Mouse (Mus musculus) kidney, adult 8-10 months (tissue): Measurements from ENCODE around the gene Ninj1.
A peak's percentile ranks its signal among the peaks of the same experiment; 100 is the strongest.

Source experiments
- DNase-seq, 2 experiments: peaks; one replicate each; pipeline ENCODE4 v3.0.0; 2022

The Ninj1 gene

DNA sequence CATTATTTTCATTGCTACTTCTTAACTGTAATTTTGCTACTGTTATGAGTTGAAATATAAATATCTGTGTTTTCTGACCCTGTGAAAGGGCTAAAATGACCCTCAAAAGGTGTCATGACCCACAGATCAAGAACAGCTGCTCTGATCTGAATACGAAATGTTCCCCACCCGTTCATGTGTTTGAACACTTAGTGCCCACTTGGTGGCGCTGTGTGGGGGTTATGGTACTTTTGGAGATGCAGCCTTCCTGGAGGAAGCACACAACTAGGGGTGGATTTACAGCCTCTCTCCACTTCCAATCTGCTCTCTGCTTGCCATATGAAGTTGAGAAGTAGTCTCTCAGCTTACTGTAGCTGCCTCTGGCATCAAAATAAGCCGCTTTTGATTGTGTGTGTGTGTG, 47.4 kb downstream of the Ninj1 start:
- no peak for DNase-seq

GRCm38 (mm10) chr13:49237617-49238016, 50.3 kb downstream of the Ninj1 start:
- no peak for DNase-seq

- no peak for DNase-seq
Observed at GRCm38 (mm10) chr13:49238737-49239136, 51.5 kb downstream of the Ninj1 start.

DNA sequence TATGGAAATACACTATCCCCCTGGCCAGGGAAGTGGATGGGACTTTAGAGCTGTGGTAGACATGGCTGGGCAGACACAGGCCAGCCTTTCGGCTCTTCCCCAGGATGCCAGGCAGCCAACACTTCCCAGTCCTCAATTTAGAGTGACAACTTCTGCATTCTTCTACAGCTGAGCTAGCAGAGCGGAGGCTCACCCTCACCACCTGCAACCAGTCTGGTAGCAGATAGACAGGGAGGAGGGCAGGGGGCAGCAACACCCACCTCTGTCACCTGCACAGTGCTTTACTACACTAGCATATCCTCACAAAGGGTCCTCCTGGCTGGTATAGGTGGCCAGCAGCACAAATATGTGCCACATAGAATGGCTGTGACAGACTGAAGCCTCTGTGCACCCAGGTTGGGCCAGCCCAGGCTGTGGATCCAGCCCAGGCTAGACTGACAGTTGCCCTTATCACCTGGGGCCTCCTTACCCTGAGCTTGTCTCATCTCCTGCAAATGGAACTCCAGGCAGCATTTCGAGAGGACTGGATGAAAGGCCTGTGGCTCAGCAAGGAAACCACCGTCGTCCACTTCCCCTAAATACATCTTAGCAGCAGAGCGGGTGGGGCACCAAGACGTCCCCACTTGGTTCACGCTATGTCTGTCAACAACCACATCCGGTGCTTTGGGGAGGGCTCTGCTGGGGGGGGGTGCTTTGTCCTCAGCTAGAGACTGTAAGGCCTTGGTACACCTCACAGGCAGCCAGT, 55.2 kb downstream of the Ninj1 start:
- no peak for DNase-seq

GRCm38 (mm10) chr13:49243492-49243891, 56.2 kb downstream of the Ninj1 start:
- no peak for DNase-seq

DNA sequence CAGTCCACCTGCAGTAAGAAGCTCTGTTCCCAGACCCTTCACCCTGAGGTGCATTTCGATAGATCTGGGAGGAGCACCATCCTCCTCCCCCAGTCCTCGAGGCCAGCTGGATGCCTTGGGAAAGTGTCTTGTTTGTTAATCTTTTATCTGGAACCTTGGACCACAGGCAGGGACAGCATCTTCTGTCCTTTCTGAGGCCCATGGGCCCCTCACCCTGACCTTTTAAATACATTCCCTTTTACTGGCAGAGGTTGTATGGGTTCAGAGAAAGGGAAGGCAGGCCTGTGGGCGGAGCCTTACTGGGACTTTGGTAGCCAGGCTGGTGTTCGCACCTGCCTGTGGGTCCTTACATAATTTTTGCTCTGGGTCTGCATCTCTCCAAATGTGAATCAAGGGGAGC, 58.0 kb downstream of the Ninj1 start:
- peak; percentile 87 to 89 for DNase-seq
